Mouse (Mus musculus) lung, adult 2 months (tissue): Measurements from ENCODE around the gene Mrgprd.

Experiments
- CTCF ChIP-seq: fragments of 200-500 bp; IDR thresholded peaks from 2 replicates; pipeline ENCODE4 v1.5.1; 2011; ENCODE audit warnings: mild to moderate bottlenecking, low read length, control low read depth; ENCODE audit not compliant: insufficient read depth
- POLR2A ChIP-seq: fragments of 200-500 bp; IDR thresholded peaks from 2 replicates; pipeline ENCODE4 v1.6.1; 2011; ENCODE audit warnings: low read depth, mild to moderate bottlenecking, control low read depth, low read length, borderline replicate concordance; ENCODE audit errors: extremely low read depth

DNA sequence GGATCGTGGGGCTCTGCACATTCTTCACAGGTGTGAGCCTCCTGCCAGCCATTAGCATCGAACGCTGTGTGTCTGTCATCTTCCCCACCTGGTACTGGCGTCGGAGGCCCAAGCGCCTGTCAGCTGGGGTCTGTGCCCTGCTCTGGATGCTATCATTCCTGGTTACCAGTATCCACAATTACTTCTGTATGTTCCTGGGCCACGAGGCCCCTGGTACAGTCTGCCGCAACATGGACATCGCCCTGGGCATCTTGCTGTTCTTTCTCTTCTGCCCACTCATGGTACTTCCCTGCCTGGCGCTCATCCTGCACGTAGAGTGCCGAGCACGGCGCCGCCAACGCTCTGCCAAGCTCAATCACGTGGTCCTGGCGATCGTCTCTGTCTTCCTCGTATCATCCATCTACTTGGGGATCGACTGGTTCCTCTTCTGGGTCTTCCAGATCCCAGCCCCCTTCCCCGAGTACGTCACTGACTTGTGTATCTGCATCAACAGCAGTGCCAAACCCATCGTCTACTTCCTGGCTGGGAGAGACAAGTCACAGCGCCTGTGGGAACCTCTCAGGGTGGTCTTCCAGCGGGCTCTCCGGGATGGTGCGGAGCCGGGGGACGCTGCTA lies 6.5 kb upstream of the Mrgprd start:
- TF ChIP-seq POLR2A (no peak), CTCF (no peak)
